Mouse (Mus musculus) MEL (cell line): Measurements from ENCODE around the gene Rtn1. TPM values are rescaled to one million over a fixed set of nuclear protein-coding genes. Genes with fewer than 3 reads are reported as not detected.

ENCODE experiments used
- DNase-seq: peaks from one replicate; pipeline ENCODE4 v3.0.0; 2011; ENCODE audit warnings: low read depth, low spot score
- H3K27ac ChIP-seq: 2 replicates; pipeline ENCODE4 v1.5.1; 2012; ENCODE audit warnings: low read depth, mild to moderate bottlenecking, control low read depth, low read length, moderate library complexity; ENCODE audit not compliant: control insufficient read depth
- H3K27me3 ChIP-seq, 2 experiments: fragments of 150-350 bp in 1 of 2; sonication (generic) in 1 of 2; 2 replicates each; pipeline ENCODE4 v1.6.1; 2012; ENCODE audit warnings: low read length in 2 of 2, mild to moderate bottlenecking in 2 of 2, improper control_type of control experiment in 1 of 2, moderate library complexity in 1 of 2; ENCODE audit not compliant: insufficient read depth in 2 of 2, control insufficient read depth in 1 of 2
- H3K36me3 ChIP-seq, 2 experiments: 2 replicates each; pipeline ENCODE4 v1.6.1; 2012 to 2014; ENCODE audit warnings: low read length in 2 of 2, improper control_type of control experiment in 1 of 2, inconsistent platforms in 1 of 2, mild to moderate bottlenecking in 1 of 2; ENCODE audit not compliant: insufficient read depth in 2 of 2, control insufficient read depth in 1 of 2
- H3K4me1 ChIP-seq, 2 experiments: fragments of 150-350 bp in 1 of 2; sonication (generic) in 1 of 2; 2 replicates each; pipeline ENCODE4 v1.6.1; 2012; ENCODE audit warnings: low read length in 2 of 2, improper control_type of control experiment in 1 of 2, mild to moderate bottlenecking in 1 of 2; ENCODE audit not compliant: insufficient read depth in 2 of 2, control insufficient read depth in 1 of 2
- H3K4me3 ChIP-seq, 2 experiments: fragments of 150-350 bp in 1 of 2; sonication (generic) in 1 of 2; 2 replicates each; pipeline ENCODE4 v1.5.1; 2012; ENCODE audit warnings: low read depth in 2 of 2, low read length in 2 of 2, mild to moderate bottlenecking in 2 of 2, moderate library complexity in 2 of 2, control low read depth in 1 of 2, improper control_type of control experiment in 1 of 2; ENCODE audit not compliant: control insufficient read depth in 1 of 2, insufficient read depth in 1 of 2
- H3K79me2 ChIP-seq: 2 replicates; pipeline ENCODE4 v1.6.1; 2012; ENCODE audit warnings: mild to moderate bottlenecking, low read length, moderate library complexity; ENCODE audit not compliant: control insufficient read depth, poor library complexity, insufficient read depth
- H3K9ac ChIP-seq: 2 replicates; pipeline ENCODE4 v1.6.1; 2012; ENCODE audit warnings: low read depth, mild to moderate bottlenecking, control low read depth, low read length, moderate library complexity; ENCODE audit not compliant: control insufficient read depth, poor library complexity, severe bottlenecking
- H3K9me3 ChIP-seq: fragments of 150-350 bp; sonication (generic); replicated peaks from 2 replicates; pipeline ENCODE4 v1.6.1; 2012; ENCODE audit warnings: mild to moderate bottlenecking, low read length, improper control_type of control experiment, moderate library complexity; ENCODE audit not compliant: insufficient read depth
- CHD1 ChIP-seq: IDR thresholded peaks from 2 replicates; pipeline ENCODE4 v1.6.1; 2012; ENCODE audit warnings: low read depth, mild to moderate bottlenecking, inconsistent platforms, low read length, improper control_type of control experiment
- CHD2 ChIP-seq: IDR thresholded peaks from 2 replicates; pipeline ENCODE4 v1.6.1; 2011; ENCODE audit warnings: low read length, improper control_type of control experiment
- E2F4 ChIP-seq: IDR thresholded peaks from 2 replicates; pipeline ENCODE4 v1.6.1; 2011; ENCODE audit warnings: low read depth, low read length, improper control_type of control experiment, borderline replicate concordance
- HCFC1 ChIP-seq: IDR thresholded peaks from 2 replicates; pipeline ENCODE4 v1.6.1; 2012; ENCODE audit warnings: low read depth, mild to moderate bottlenecking, inconsistent platforms, low read length, improper control_type of control experiment, moderate library complexity
- MAX ChIP-seq: IDR thresholded peaks from 2 replicates; pipeline ENCODE4 v1.6.1; 2011; ENCODE audit warnings: low read length, improper control_type of control experiment
- NRF1 ChIP-seq: IDR thresholded peaks from 2 replicates; pipeline ENCODE4 v1.6.1; 2014; ENCODE audit warnings: low read depth, mild to moderate bottlenecking, inconsistent platforms, low read length, improper control_type of control experiment, moderate library complexity; ENCODE audit not compliant: poor library complexity, insufficient read depth, severe bottlenecking
- POLR2AphosphoS2 ChIP-seq: IDR thresholded peaks from 2 replicates; pipeline ENCODE4 v1.6.1; 2011; ENCODE audit warnings: low read length, improper control_type of control experiment
- RAD21 ChIP-seq: IDR thresholded peaks from 2 replicates; pipeline ENCODE4 v1.6.1; 2011; ENCODE audit warnings: mild to moderate bottlenecking, low read depth, low read length, improper control_type of control experiment
- UBTF ChIP-seq: IDR thresholded peaks from 2 replicates; pipeline ENCODE4 v1.6.1; 2012; ENCODE audit warnings: low read depth, mild to moderate bottlenecking, inconsistent platforms, low read length, improper control_type of control experiment, moderate library complexity, borderline replicate concordance; ENCODE audit not compliant: insufficient read depth
- USF1 ChIP-seq: IDR thresholded peaks from 2 replicates; pipeline ENCODE4 v1.6.1; 2014; ENCODE audit warnings: low read depth, mild to moderate bottlenecking, inconsistent platforms, low read length, improper control_type of control experiment, moderate library complexity
- ZC3H11A ChIP-seq: IDR thresholded peaks from 2 replicates; pipeline ENCODE4 v1.6.1; 2012; ENCODE audit warnings: low read depth, mild to moderate bottlenecking, inconsistent platforms, low read length, improper control_type of control experiment
- ZKSCAN1 ChIP-seq: IDR thresholded peaks from 2 replicates; pipeline ENCODE4 v1.6.1; 2012; ENCODE audit warnings: low read depth, mild to moderate bottlenecking, inconsistent platforms, low read length, improper control_type of control experiment, moderate library complexity
- ZMIZ1 ChIP-seq: IDR thresholded peaks from 2 replicates; pipeline ENCODE4 v1.6.1; 2012; ENCODE audit warnings: low read depth, mild to moderate bottlenecking, inconsistent platforms, low read length, improper control_type of control experiment, moderate library complexity
- polyA plus RNA-seq, 2 experiments: library from polyadenylated mRNA; stranded (reverse) in 1 of 2; unstranded in 1 of 2; fragments of >175 nt in 1 of 2; fragments of >200 nt in 1 of 2; gene quantifications; 2 replicates each; pipeline versions ENCODE4 v1.2.1 to v1.2.4; 2012; ENCODE audit warnings: low replicate concordance in 2 of 2, low read depth in 1 of 2; ENCODE audit not compliant: insufficient read length in 2 of 2, insufficient read depth in 1 of 2, missing spikeins in 1 of 2
- total RNA-seq: library from RNA; depleted of rRNA; stranded (reverse); fragments of 300-350 nt; gene quantifications from 2 replicates; pipeline ENCODE4 v1.2.3, GENCODE M21; 2012

Gene Rtn1
- total and polyA plus RNA-seq, 3 experiments, result not detected

DNA sequence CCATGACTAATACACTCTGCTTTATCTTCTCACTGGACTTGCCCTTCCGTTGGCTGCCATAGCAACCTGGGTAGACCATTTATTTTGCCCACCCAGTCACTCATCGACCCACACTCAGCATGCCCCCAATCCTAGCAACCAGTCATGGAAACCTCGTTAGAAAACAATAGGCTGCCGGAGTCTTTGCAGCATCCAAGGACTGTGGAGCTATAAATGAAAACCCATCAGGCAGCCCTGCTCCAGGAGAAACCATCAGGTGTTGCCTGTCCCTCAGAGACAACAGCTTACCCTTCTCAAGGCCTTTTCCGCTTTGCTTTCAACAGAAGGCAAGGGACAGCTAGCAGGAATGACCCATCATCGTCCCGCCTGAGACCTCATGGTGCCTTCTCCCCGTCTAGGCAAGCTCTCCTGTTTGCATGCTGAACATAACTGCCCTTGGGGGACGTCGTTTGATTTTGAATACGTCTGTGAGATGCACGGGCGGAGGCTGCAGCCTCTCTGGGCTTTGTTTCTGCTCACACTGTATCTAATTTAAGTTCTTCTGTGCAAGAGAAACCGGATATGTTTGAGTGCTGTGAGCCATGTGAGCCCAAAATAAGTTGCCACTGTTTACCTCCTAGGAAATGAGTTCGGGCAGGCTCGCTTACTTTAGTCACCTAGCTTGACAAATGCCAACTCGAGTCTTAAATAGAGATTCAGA lies 34.8 kb downstream of the Rtn1 start:
- no peak overlapping the region for H3K9ac ChIP-seq
- DNase-seq, result no peak
- no peaks in the 10 kb centered on the region for H3K4me1 ChIP-seq
- no peak overlapping the region for H3K4me3 ChIP-seq
- no peaks in the 10 kb centered on the region for H3K9me3 ChIP-seq
- no peak for TF ChIP-seq ZMIZ1
- no peak for TF ChIP-seq NRF1
- TF ChIP-seq, all 39 proteins: peak for 0
- Histone ChIP-seq H3K27me3 (no peaks in the 10 kb centered on the region), H3K36me3 (no peaks in the 10 kb centered on the region), H3K27ac (no peak overlapping the region), H3K79me2 (no peaks in the 10 kb centered on the region)

DNA sequence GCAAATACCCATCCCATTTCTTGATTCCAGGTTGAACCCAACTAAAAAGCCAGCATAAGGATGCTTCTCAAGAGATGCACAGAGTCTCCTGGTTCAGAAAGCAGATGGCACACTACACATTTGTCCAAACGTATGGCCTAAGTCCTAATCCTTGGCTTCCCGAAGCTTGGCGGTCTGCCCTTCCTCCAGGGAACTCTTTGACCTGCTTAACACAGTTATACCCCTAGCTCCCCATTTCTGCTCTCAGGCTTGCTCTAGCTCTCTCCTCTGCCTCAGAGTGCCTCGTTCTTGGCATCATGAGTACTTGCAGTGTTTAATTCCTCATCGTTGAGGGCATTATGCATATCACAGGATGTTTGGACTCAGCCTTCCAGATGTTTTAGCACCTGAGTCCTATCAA lies 38.8 kb downstream of the Rtn1 start:
- Histone ChIP-seq H3K4me3 (no peak overlapping the region), H3K9me3 (no peaks in the 10 kb centered on the region), H3K4me1 (no peaks in the 10 kb centered on the region), H3K9ac (no peak overlapping the region), H3K27me3 (no peaks in the 10 kb centered on the region), H3K79me2 (no peaks in the 10 kb centered on the region), H3K36me3 (no peaks in the 10 kb centered on the region), H3K27ac (no peak overlapping the region)
- no peak for DNase-seq
- TF ChIP-seq CHD2, result no peak

DNA sequence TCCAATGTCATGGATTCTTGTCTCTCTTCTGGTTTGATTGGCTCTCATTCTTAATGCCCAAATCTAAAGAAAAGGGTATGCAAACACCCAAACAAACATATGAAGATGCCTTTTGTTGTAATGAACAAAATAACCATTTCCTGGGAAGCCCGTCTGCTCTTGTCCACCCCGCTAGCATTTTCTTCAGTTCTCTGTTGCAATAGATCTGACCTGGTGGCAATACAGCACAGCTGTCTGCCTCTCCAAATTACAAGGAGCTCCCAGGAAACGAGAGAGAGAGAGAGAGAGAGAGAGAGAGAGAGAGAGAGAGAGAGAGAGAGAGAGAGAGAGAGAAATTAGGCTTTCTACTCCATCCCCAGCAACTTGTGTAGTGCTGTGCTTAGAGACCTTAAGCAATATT lies 42.1 kb downstream of the Rtn1 start:
- H3K4me3 ChIP-seq, result no peak overlapping the region
- no peak overlapping the region for H3K27ac ChIP-seq
- H3K9me3 ChIP-seq, result no peaks in the 10 kb centered on the region
- TF ChIP-seq MAX (no peak), E2F4 (no peak), USF1 (no peak), UBTF (no peak), RAD21 (no peak), ZKSCAN1 (no peak), HCFC1 (no peak), NRF1 (no peak), POLR2AphosphoS2 (no peak), CHD1 (no peak), ZC3H11A (no peak)
- TF ChIP-seq, all 39 proteins: peak for 0
- H3K27me3 ChIP-seq, result no peaks in the 10 kb centered on the region
- no peaks in the 10 kb centered on the region for H3K4me1 ChIP-seq
- no peak overlapping the region for H3K9ac ChIP-seq
- no peaks in the 10 kb centered on the region for H3K36me3 ChIP-seq
- no peaks in the 10 kb centered on the region for H3K79me2 ChIP-seq
- DNase-seq, result no peak
